Mouse (Mus musculus): Measurements from ENCODE around the gene Ndufb4. TPM values are rescaled to one million over a fixed set of nuclear protein-coding genes. Genes with fewer than 3 reads are reported as not detected.
A peak's percentile ranks its signal among the peaks of the same experiment; 100 is the strongest.
"Not testable (repeated sequence)": the region's sequence is repeated elsewhere in the genome, so short reads cannot be mapped to it uniquely, and the experiment has no call there.

Gene Ndufb4
- 32.3 and 39.6 TPM in 2 replicates for total RNA-seq (2014; rRNA removed)
- polyA plus RNA-seq (2015; fragmentation: Nextera tagmentation; extraction: Ambion mirVana): 86.9 and 90.7 TPM in 2 replicates

GRCm38 (mm10) chr16:37653731-37654657 lies at the start of gene Ndufb4:
Gene Ndufb4, minus strand, starts transcription at chr16:37654453.
- Histone ChIP-seq H3K9ac (replicated peaks; ENCODE audit: low read length, poor library complexity, severe bottlenecking) (peak within 1 kb of the TSS; percentile 82), H3K4me3 (ENCODE audit: low read depth, low read length) (peak within 1 kb of the TSS; percentile 72), H3K27ac (ENCODE audit: low read depth, low read length) (peak within 1 kb of the TSS; percentile 85), H3K4me1 (ENCODE audit: insufficient read depth, low read length) (peaks cover 5% of the 10 kb centered on the region; the same call in 1 of the 2 replicates), H3K9me3 (ENCODE audit: low read length) (no peaks in the 10 kb centered on the region), H3K36me3 (ENCODE audit: insufficient read depth, low read length) (no peaks in the 10 kb centered on the region), H3K4me2 (ENCODE audit: low read depth, low read length, poor library complexity, severe bottlenecking) (peak within 1 kb of the TSS; percentile 67), H3K27me3 (ENCODE audit: insufficient read depth, low read length) (no peaks in the 10 kb centered on the region)
- peak; percentile 99 for DNase-seq (ENCODE audit: low spot score)
- WGBS: under 1% methylated on average over 49 of the region's 58 CpGs
- ATAC-seq (ENCODE audit: low FRiP score): peak; percentile 96
- TF ChIP-seq CTCF (IDR thresholded peaks at IDR 0.05): no peak

GRCm38 (mm10) chr16:37703884-37704283 lies 49.6 kb upstream of the Ndufb4 start:
- ATAC-seq (ENCODE audit: low FRiP score) (no peak), DNase-seq (ENCODE audit: low spot score) (no peak)
- 82% methylated on average over 5 of the region's 5 CpGs for WGBS
- Histone ChIP-seq H3K27ac (ENCODE audit: low read depth, low read length) (no peak overlapping the region), H3K27me3 (ENCODE audit: insufficient read depth, low read length) (no peaks in the 10 kb centered on the region), H3K36me3 (ENCODE audit: insufficient read depth, low read length) (no peaks in the 10 kb centered on the region), H3K4me3 (ENCODE audit: low read depth, low read length) (no peak overlapping the region), H3K9me3 (ENCODE audit: low read length) (no peaks in the 10 kb centered on the region), H3K4me1 (ENCODE audit: insufficient read depth, low read length) (0 out of 2 replicates have a peak, but pooled peaks cover 9% of the 10 kb centered on the region), H3K4me2 (ENCODE audit: low read depth, low read length, poor library complexity, severe bottlenecking) (no peak overlapping the region), H3K9ac (replicated peaks; ENCODE audit: low read length, poor library complexity, severe bottlenecking) (no peak overlapping the region)
- TF ChIP-seq CTCF (IDR thresholded peaks at IDR 0.05): no peak

GRCm38 (mm10) chr16:37700071-37700470 lies 45.8 kb upstream of the Ndufb4 start:
- DNase-seq (ENCODE audit: low spot score); H3K9me3 ChIP-seq (ENCODE audit: low read length); H3K36me3 ChIP-seq (ENCODE audit: insufficient read depth, low read length); ATAC-seq (ENCODE audit: low FRiP score); H3K27me3 ChIP-seq (ENCODE audit: insufficient read depth, low read length); H3K4me1 ChIP-seq (ENCODE audit: insufficient read depth, low read length); H3K27ac ChIP-seq (ENCODE audit: low read depth, low read length); H3K9ac ChIP-seq (replicated peaks; ENCODE audit: low read length, poor library complexity, severe bottlenecking); H3K4me3 ChIP-seq (ENCODE audit: low read depth, low read length); H3K4me2 ChIP-seq (ENCODE audit: low read depth, low read length, poor library complexity, severe bottlenecking): not testable (repeated sequence)

- no peak overlapping the region for H3K4me3 ChIP-seq (ENCODE audit: low read depth, low read length)
- no peak overlapping the region for H3K27ac ChIP-seq (ENCODE audit: low read depth, low read length)
- ATAC-seq (ENCODE audit: low FRiP score) (no peak), DNase-seq (ENCODE audit: low spot score) (no peak)
- WGBS: 96% methylated on average over 6 of the region's 6 CpGs
- H3K27me3 ChIP-seq (ENCODE audit: insufficient read depth, low read length): no peaks in the 10 kb centered on the region
- peak; percentile 39 for TF ChIP-seq CTCF (IDR thresholded peaks at IDR 0.05)
- no peaks in the 10 kb centered on the region for H3K36me3 ChIP-seq (ENCODE audit: insufficient read depth, low read length)
- no peaks in the 10 kb centered on the region for H3K4me1 ChIP-seq (ENCODE audit: insufficient read depth, low read length)
- no peak overlapping the region for H3K9ac ChIP-seq (replicated peaks; ENCODE audit: low read length, poor library complexity, severe bottlenecking)
- no peaks in the 10 kb centered on the region for H3K9me3 ChIP-seq (ENCODE audit: low read length)
- no peak overlapping the region for H3K4me2 ChIP-seq (ENCODE audit: low read depth, low read length, poor library complexity, severe bottlenecking)
These were observed 44.5 kb upstream of the Ndufb4 start for GRCm38 (mm10) chr16:37698767-37699166.

- Histone ChIP-seq H3K27ac (ENCODE audit: low read depth, low read length) (no peak overlapping the region), H3K4me1 (ENCODE audit: insufficient read depth, low read length) (no peaks in the 10 kb centered on the region), H3K4me2 (ENCODE audit: low read depth, low read length, poor library complexity, severe bottlenecking) (no peak overlapping the region), H3K9ac (replicated peaks; ENCODE audit: low read length, poor library complexity, severe bottlenecking) (no peak overlapping the region), H3K9me3 (ENCODE audit: low read length) (no peaks in the 10 kb centered on the region), H3K4me3 (ENCODE audit: low read depth, low read length) (no peak overlapping the region), H3K36me3 (ENCODE audit: insufficient read depth, low read length) (no peaks in the 10 kb centered on the region), H3K27me3 (ENCODE audit: insufficient read depth, low read length) (no peaks in the 10 kb centered on the region)
- ATAC-seq (ENCODE audit: low FRiP score) (no peak), DNase-seq (ENCODE audit: low spot score) (no peak)
- 93% methylated on average over 5 of the region's 5 CpGs for WGBS
- TF ChIP-seq CTCF (IDR thresholded peaks at IDR 0.05): no peak
These were observed 43.0 kb upstream of the Ndufb4 start for GRCm38 (mm10) chr16:37697271-37697670.

Measured in midbrain, postnatal 0 days (tissue).